Mouse (Mus musculus) intestine, embryonic 14.5 days (tissue): ENCODE results near the gene Sdf2l1. TPM values are rescaled to one million over a fixed set of nuclear protein-coding genes. Genes with fewer than 3 reads are reported as not detected.

Experiments used
- ATAC-seq: fragments of 200-750 bp; cut with Nextera tagmentation; replicated peaks from 2 replicates; pipeline ENCODE4 v1.8.0; 2017; ENCODE audit warnings: low read depth, moderate number of reproducible peaks, moderate TSS enrichment, moderate library complexity; ENCODE audit not compliant: low FRiP score, low TSS enrichment
- DNase-seq: peaks from one replicate; pipeline ENCODE4 v3.0.0-alpha.2; 2018; ENCODE audit warnings: low spot score
- H3K27ac ChIP-seq: fragments of 300-500 bp; sonication (generic); 2 replicates; pipeline ENCODE4 v1.5.1; 2014; ENCODE audit warnings: low read depth, mild to moderate bottlenecking, control low read depth
- H3K27me3 ChIP-seq: fragments of 300-500 bp; sonication (generic); replicated peaks from 2 replicates; pipeline ENCODE4 v1.6.1; 2014; ENCODE audit warnings: low read length, control low read depth; ENCODE audit not compliant: control insufficient read depth, insufficient read depth
- H3K36me3 ChIP-seq: fragments of 300-500 bp; sonication (generic); 2 replicates; pipeline ENCODE4 v1.6.1; 2014; ENCODE audit warnings: low read length, control low read depth; ENCODE audit not compliant: control insufficient read depth, insufficient read depth
- H3K4me1 ChIP-seq: fragments of 300-500 bp; sonication (generic); replicated peaks from 2 replicates; pipeline ENCODE4 v1.6.1; 2014; ENCODE audit warnings: low read length, control low read depth, mixed read lengths; ENCODE audit not compliant: control insufficient read depth, insufficient read depth
- H3K4me2 ChIP-seq: fragments of 300-500 bp; sonication (generic); 2 replicates; pipeline ENCODE4 v1.6.1; 2014; ENCODE audit warnings: low read length
- H3K4me3 ChIP-seq: fragments of 300-500 bp; sonication (generic); 2 replicates; pipeline ENCODE4 v1.5.1; 2014; ENCODE audit warnings: low read depth, low read length, control low read depth, mixed read lengths
- H3K9ac ChIP-seq: fragments of 300-500 bp; sonication (generic); 2 replicates; pipeline ENCODE4 v1.6.1; 2014; ENCODE audit warnings: mild to moderate bottlenecking, low read length
- H3K9me3 ChIP-seq: fragments of 300-500 bp; sonication (generic); 2 replicates; pipeline ENCODE4 v1.6.1; 2016; ENCODE audit warnings: low read length, control low read depth; ENCODE audit not compliant: control insufficient read depth
- WGBS: fragments of 180-500 bp; shearing (Covaris S2); extraction: QIAGEN DNeasy Blood & Tissue Kit; methylation state at CpG from one replicate; pipeline ENCODE4 v1.1.7; 2014; 5-methylcytosine and 5-hydroxymethylcytosine counted together
- microRNA counts: library from miRNA; unstranded; fragments of <30 nt; microRNA quantifications from one replicate; lab custom pipeline; 2016
- microRNA-seq: library from miRNA; unstranded; fragments of <30 nt; microRNA quantifications from one replicate; pipeline ENCODE4, GENCODE M21; 2016
- polyA plus RNA-seq: library from polyadenylated mRNA; unstranded; fragments of >200 nt; fragmentation: Nextera tagmentation; extraction: Ambion mirVana; gene quantifications from 2 replicates; pipeline ENCODE4 v1.2.1, GENCODE M21; 2014

The Sdf2l1 gene
- polyA plus RNA-seq, 1 experiment from 2014 or later: 69.0 TPM

- DNase-seq (no peak), ATAC-seq (no peak)
- Histone ChIP-seq H3K4me3 (no peak overlapping the region), H3K36me3 (peaks cover 62% of the 10 kb centered on the region), H3K4me1 (no peaks in the 10 kb centered on the region), H3K9ac (no peak overlapping the region), H3K27ac (no peak overlapping the region), H3K27me3 (no peaks in the 10 kb centered on the region), H3K9me3 (no peaks in the 10 kb centered on the region), H3K4me2 (no peak overlapping the region)
- 80% methylated on average over 6 of the region's 6 CpGs for WGBS
Observed at GRCm38 (mm10) chr16:17082121-17082792, 49.9 kb downstream of the Sdf2l1 start.

MicroRNA genes within 50 kb of the gene (microRNA counts, 519-probe panel; counts per million panel counts)
- microRNA mmu-miR-130b (lab: Ali Mortazavi, UCI) (5,004 counts per million, percentile 85 among the panel's probes with 10 or more counts), microRNA mmu-miR-301b (lab: Ali Mortazavi, UCI) (3,385 counts per million, percentile 44 among the panel's probes with 10 or more counts)

Small RNA genes within 50 kb of the gene (microRNA-seq; reads per million reads assigned to microRNA genes)
- 9,168 reads per million, percentile 95 among the genes with 10 or more reads in this experiment for gene Mir130b
- 166 reads per million, percentile 64 among the genes with 10 or more reads in this experiment for gene Mir301b

Other genes with a start within 250 kb of the Sdf2l1 start
- gene Ppm1f, start 235.9 kb downstream of the Sdf2l1 start, polyA plus RNA-seq: 16.3 and 19.6 TPM in 2 replicates
- gene Mapk1, start 149.0 kb downstream of the Sdf2l1 start, polyA plus RNA-seq: 181 and 189 TPM in 2 replicates
- 25.5 and 32.3 TPM in 2 replicates for gene Ypel1, start 62.7 kb downstream of the Sdf2l1 start, polyA plus RNA-seq
- 126 and 140 TPM in 2 replicates for gene Ppil2, start 21.1 kb downstream of the Sdf2l1 start, polyA plus RNA-seq
- 38.5 TPM in 2 replicates for gene 2610318N02Rik, start 7.2 kb downstream of the Sdf2l1 start, polyA plus RNA-seq
- 25.2 and 31.0 TPM in 2 replicates for gene Ydjc, start 12.2 kb upstream of the Sdf2l1 start, polyA plus RNA-seq
- 2.0 and 2.2 TPM in 2 replicates for gene Ccdc116, start 14.8 kb upstream of the Sdf2l1 start, polyA plus RNA-seq
- 341 and 345 TPM in 2 replicates for gene Ube2l3, start 70.3 kb upstream of the Sdf2l1 start, polyA plus RNA-seq
- 0.50 and 0.60 TPM in 2 replicates for gene Rimbp3, start 76.2 kb upstream of the Sdf2l1 start, polyA plus RNA-seq
- 5.0 and 5.3 TPM in 2 replicates for gene Hic2, start 101.2 kb upstream of the Sdf2l1 start, polyA plus RNA-seq
- gene Tmem191c, start 143.7 kb upstream of the Sdf2l1 start, polyA plus RNA-seq: 9.0 and 10.8 TPM in 2 replicates
- 0.19 and 0.22 TPM in 2 replicates for gene Serpind1, start 199.0 kb upstream of the Sdf2l1 start, polyA plus RNA-seq